Mouse (Mus musculus): ENCODE measurements around the gene Fastk.

DNA sequence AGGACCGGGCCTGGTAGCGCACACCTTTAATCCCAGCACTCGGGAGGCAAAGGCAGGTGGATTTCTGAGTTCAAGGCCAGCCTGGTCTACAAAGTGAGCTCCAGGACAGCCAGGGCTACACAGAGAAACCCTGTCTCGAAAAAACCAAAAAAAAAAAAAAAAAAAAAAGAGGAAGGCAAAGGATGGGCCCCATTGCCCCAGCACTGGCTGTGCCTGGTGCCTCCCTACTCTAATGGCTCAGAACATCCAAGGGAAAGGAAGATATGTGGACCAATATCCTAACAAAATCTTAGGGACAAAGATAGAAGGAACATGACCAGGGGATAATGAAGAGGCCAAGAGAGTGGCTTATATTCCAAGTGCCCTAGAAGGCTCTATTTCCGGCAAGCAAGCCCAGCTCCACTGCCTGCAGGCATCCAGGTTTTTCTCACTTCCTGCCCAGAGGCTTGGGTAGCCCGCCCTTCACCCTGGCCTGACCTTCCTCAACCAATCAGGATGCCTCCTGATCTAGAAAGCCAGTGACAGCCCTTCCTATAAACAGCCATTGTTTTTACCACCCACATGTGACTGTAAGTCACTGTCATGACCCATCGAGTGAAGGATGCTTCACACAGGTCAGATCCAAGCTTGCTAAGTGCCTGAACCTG, 56.0 kb downstream of the Fastk start:
- TF ChIP-seq CTCF (IDR thresholded peaks at IDR 0.05; ENCODE audit: low read depth), result no peak
- TF ChIP-seq EP300 (optimal IDR thresholded peaks at IDR 0.05), result no peak
